Mouse (Mus musculus) urinary bladder, postnatal 36 days (tissue): ENCODE data around the gene Nhej1.

ENCODE experiments used
- DNase-seq, 2 experiments: peaks; one replicate each; pipeline ENCODE4 v3.0.0; 2022; ENCODE audit warnings: low spot score in 2 of 2, mixed read lengths in 1 of 2

Gene Nhej1

DNA sequence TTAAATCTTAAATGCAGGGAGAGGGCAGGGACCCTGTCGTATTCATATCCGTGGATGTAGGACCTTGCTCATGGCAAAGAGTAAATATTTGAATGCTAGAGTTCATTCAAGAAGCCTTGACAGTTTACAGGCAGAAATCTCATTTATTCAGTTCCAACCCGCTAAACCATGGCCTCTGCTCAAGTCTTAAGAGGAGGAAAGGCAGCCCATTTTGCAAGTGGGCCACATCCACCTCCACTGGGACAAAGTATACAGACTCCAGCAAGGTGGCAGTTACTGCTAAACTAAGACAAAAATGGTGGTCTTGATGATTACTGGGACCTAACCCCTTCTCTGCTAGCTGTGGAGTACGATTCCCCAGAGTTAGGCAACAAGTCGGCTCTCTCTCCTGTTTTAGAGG, 418 bp upstream of the Nhej1 start:
- DNase-seq: no peak

GRCm38 (mm10) chr1:75122211-75122610, 2.8 kb downstream of the Nhej1 start:
- DNase-seq: no peak

DNA sequence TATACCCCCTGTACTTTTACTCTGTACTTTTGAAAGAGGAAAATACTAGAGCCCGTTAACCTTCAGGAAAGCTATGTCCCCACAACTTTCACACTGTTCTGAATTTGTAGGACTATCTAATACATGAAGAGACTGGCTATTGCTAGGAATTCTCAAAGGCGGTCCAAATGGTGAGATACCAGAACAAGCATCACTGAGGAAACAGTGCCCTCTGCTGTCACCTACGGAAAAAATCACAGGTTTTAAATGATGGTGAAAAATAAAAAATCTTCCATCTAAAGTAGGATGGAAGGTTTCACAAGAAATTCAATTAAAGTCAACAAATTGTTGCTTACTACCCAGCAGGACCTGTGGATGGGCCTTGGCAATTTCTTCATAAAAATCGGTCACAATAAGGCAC, 72.9 kb downstream of the Nhej1 start:
- DNase-seq: no peak

GRCm38 (mm10) chr1:75051428-75051827, 73.6 kb downstream of the Nhej1 start:
- DNase-seq: no peak

DNA sequence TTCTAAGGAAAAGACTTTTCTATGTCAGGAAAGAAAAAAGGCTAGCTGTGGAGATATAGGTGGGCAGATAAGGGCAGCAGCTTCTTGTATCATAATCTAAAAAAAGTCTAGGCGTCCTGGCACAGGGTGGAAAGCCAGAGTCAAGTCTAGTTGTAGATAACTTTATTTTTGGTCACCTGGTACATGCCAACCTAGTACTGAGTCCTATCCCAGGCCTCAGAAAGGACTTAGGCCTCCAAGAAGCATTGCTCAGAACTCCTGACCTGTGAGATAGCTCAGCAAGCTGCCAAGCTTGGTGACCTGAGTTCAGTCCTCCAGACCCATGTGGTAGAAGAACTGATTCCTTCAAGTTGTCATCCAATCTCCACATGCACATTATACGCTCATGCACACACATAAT, 76.4 kb downstream of the Nhej1 start:
- DNase-seq: no peak

DNA sequence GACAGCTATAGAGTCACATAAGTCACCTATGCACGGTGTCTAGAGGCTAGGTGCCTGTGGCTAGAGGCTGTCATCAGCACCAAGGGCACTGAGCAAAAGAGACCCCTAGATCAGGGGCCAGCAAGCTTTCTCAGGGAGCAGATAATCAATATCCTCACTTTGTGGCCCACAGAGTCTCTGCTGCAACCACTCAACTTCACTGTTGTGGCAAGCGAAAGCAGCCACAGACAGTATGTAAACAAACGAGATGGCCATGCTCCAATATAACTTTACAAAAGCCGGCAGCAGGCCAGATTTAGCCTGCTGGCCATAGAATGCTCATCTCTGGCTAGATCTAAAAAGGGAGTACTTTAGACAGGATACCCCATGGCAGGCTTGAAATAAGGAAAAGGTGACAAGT, 77.0 kb downstream of the Nhej1 start:
- no peak for DNase-seq

- DNase-seq: peak; percentile 13 to 28
Measured at GRCm38 (mm10) chr1:75040429-75040828, 84.6 kb downstream of the Nhej1 start.

DNA sequence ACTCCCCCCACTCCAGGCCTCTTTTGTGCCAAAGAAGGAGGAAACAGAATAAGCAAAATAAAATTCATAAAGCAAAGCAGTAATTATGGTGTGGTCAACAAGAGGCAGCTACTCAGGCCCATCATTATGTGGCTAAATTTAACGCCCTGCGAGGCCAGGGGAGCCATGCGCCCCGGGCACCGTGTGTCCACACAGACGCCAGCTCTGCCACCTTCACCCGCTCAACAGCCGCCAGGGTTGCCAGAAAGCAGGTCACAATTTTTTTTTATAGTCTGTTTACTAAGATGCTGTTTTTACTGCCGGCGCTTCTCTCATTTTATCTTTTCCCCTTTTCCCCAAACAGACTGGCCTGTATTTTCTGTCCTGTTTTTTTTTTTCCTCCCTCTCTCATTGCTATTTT, 93.0 kb downstream of the Nhej1 start:
- DNase-seq: no peak

- no peak for DNase-seq
Measured at GRCm38 (mm10) chr1:75027061-75027779, 97.8 kb downstream of the Nhej1 start.

DNA sequence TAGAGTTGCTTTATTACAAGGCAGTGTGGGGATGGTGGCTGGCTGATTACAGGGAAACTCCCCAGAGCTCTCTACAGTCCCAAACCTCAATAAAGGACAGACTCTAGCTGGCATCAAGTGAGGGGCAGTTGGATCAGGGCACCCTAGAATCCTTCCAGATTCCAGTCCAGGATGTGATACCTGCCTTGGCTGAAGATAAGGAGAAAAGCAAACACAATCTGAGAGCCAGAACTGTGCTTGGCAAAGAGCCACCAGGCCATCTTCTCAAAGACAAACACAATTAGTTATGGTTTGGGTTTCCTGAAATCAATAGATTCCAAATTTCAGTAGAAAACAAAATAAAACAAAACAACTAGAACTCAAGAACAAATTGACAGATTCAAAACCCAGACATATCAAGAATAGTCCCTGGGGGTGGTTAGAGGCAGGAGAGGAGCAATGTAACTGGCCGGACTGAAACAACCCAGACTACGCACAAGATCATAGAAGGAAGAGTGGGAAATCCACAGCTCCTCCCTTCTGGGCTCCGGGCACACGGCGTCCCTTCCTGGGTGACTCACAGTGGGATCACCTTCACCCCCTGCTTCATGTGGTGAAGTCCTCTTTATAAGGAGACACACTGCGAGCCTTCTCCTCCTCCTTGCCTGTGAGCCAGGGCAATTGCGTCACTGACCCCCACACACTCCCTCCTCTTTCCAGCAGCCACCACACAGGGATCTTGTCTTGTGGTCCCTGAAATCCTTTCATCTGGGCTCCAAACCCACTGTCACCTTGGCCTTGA, 100.4 kb downstream of the Nhej1 start:
- DNase-seq: peak; percentile 7 to 25

DNA sequence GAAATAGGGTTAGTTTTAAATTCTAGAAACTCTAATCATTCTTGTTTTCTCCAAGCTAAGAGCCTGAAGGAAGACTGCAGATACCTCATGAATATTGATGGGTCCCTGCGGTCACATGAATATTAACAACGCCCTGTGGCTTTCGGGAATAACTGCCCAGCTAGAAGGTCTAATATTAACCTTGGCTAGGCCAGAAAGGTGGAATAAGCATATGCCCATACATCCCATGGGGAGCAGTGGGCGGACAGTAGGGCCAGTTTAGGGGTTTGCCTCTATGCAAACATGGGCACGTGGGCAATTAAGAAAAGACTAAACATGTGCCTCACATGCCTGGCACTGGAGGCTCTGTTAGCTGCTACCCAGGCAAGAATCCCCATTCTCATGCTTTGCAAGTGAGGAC, 102.8 kb downstream of the Nhej1 start:
- no peak for DNase-seq

GRCm38 (mm10) chr1:75016846-75017245, 108.2 kb downstream of the Nhej1 start:
- peak; percentile 77 to 81 for DNase-seq

DNA sequence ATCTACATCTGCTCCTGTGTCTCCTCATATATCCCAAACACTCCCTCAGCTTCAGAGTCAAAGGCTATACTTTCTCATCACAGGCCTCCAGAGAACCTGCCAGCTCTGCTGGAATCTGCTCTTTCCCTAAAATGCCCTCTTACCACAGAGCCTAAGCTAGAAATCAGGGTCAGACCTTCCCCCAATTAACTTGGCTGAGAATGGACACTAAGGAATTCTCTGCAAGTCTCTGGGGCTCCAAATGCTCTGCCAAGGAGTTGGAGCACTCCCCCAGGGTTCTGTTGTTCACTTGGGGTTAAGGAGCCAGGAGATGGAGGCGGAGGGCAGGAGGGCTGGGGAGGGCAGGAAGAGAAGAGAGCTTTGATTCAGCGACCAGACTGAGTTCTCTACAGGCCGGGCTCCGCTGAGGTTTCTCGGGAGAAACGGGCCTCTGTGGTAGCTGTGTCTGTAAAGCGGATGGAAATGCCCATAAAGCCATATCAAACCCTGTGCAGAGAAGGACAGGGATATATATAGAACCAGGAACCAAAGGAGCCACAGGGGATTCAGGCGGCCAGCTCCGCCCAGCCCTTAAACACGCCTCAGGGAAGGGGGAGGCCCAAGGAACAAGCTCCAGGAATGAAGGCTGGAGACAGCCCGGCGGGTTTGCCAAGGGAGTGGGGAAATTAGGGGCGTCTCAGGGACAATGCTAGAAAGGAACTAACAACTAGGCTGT, 109.3 kb downstream of the Nhej1 start:
- DNase-seq: peak in 1 of 2 experiments; percentile 16

GRCm38 (mm10) chr1:75014210-75014845, 110.7 kb downstream of the Nhej1 start:
- DNase-seq: no peak

GRCm38 (mm10) chr1:75010817-75011216, 114.2 kb downstream of the Nhej1 start:
- DNase-seq: no peak

DNA sequence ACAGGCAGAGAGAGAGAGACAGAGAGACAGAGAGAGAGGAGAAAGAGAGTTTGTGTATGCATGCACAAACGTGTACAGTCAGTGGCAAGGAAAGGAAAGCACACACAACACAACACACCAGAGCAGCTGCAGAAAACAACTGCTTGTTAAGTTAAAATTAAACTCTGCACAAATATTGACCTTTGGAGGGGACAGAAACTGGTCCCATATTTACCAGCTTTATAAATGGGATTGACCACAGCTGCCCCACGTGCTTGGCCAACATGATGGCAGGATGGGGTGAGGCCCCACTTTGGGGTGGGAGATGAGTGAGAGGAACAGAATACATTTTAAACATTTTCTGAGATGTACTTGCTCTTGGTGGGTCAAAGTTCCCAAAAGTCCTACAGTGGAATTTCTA, 114.8 kb downstream of the Nhej1 start:
- DNase-seq: no peak

- no peak for DNase-seq
Measured at GRCm38 (mm10) chr1:75006016-75006415, 119.0 kb downstream of the Nhej1 start.

- no peak for DNase-seq
Measured at GRCm38 (mm10) chr1:75001183-75001582, 123.8 kb downstream of the Nhej1 start.

GRCm38 (mm10) chr1:75000496-75000895, 124.5 kb downstream of the Nhej1 start:
- DNase-seq: peak in 1 of 2 experiments; percentile 24

GRCm38 (mm10) chr1:74999173-74999572, 125.8 kb downstream of the Nhej1 start:
- no peak for DNase-seq

DNA sequence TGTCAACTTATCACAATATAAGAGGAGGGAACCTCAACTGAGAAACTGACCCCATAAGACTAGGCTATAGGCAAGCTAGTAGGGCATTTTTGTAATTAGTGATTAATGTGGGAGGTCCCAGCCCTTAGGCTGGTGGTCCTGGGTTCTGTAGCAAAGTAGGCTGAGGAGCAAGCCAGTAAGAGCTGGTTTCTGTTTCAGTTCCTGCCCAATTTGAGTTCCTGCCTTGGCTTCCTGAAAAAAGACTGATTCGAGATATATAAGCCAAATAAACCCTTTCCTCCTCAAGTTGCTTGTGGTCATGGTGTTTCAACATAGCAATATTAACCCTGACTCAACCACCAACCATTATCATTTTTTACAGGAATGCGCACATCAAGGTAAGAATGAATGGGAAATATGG, 127.8 kb downstream of the Nhej1 start:
- no peak for DNase-seq

DNA sequence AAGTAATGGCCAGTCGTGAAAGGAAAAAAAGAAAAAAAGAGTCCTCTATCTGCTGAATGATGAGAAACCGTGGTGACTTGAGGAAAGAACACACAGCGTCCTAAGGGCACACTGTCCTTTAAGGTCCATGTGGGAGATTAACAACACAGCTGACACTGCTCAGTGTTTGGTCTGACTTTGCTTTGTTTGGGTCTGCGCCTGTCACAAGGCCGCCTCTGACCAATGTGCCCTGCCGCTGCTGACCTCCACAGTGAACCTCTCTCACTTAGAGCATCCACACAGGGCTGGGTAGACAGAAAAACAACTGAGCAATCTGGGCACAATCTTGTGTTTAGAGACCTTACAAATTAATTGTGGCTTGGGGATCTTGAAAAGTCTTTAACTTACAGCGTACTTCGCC, 148.0 kb downstream of the Nhej1 start:
- DNase-seq: no peak
